Mouse (Mus musculus): Measurements from ENCODE around the gene Krtap19-3. TPM values are rescaled to one million over a fixed set of nuclear protein-coding genes. Genes with fewer than 3 reads are reported as not detected.

Gene Krtap19-3
- not detected for polyA plus RNA-seq (2017; shearing (Covaris generic))

- no peak for ATAC-seq
These were observed at the start of gene Krtap19-3 for GRCm38 (mm10) chr16:88877938-88878337. Krtap19-3 (minus strand) TSS chr16:88878038.

- ATAC-seq, result no peak
These were observed 18.5 kb upstream of the Krtap19-3 start, which contains the start of gene Krtap19-5 for GRCm38 (mm10) chr16:88896357-88896756. Krtap19-5 (minus strand) TSS chr16:88896457.

GRCm38 (mm10) chr16:88886870-88887269 is 9.0 kb upstream of the Krtap19-3 start:
- ATAC-seq, result no peak

GRCm38 (mm10) chr16:88884989-88885388 is 7.2 kb upstream of the Krtap19-3 start, which contains the start of gene Krtap19-4:
Krtap19-4 (minus strand) TSS chr16:88885089.
- no peak for ATAC-seq

GRCm38 (mm10) chr16:88874169-88874568 is 3.7 kb downstream of the Krtap19-3 start, which contains the start of gene Krtap19-2:
Krtap19-2 (minus strand) TSS chr16:88874269.
- no peak for ATAC-seq

GRCm38 (mm10) chr16:88869311-88869710 is 8.5 kb downstream of the Krtap19-3 start, which contains the start of gene Krtap19-1:
Krtap19-1 (minus strand) TSS chr16:88869411.
- no peak for ATAC-seq

- ATAC-seq, result no peak
These were observed 12.9 kb downstream of the Krtap19-3 start for GRCm38 (mm10) chr16:88864887-88865407.

- ATAC-seq, result no peak
These were observed 26.4 kb downstream of the Krtap19-3 start for GRCm38 (mm10) chr16:88851450-88851849.

GRCm38 (mm10) chr16:88848558-88848957 is 29.3 kb downstream of the Krtap19-3 start:
- ATAC-seq, result no peak

- ATAC-seq, result no peak
These were observed 30.5 kb downstream of the Krtap19-3 start for GRCm38 (mm10) chr16:88847363-88847762.

Other genes with a start within 250 kb of the Krtap19-3 start
- gene Krtap26-1, start 230.2 kb downstream of the Krtap19-3 start, polyA plus RNA-seq (2017; shearing (Covaris generic)), result not detected
- not detected for gene Krtap27-1, start 206.4 kb downstream of the Krtap19-3 start, polyA plus RNA-seq (2017; shearing (Covaris generic))
- not detected for gene 2310061N02Rik, start 170.1 kb downstream of the Krtap19-3 start, polyA plus RNA-seq (2017; shearing (Covaris generic))
- gene Krtap13-1, start 149.2 kb downstream of the Krtap19-3 start, polyA plus RNA-seq (2017; shearing (Covaris generic)), result not detected
- not detected for gene Krtap13, start 126.4 kb downstream of the Krtap19-3 start, polyA plus RNA-seq (2017; shearing (Covaris generic))
- gene 2310034C09Rik, start 119.2 kb downstream of the Krtap19-3 start, polyA plus RNA-seq (2017; shearing (Covaris generic)), result not detected
- not detected for gene 2310057N15Rik, start 103.8 kb downstream of the Krtap19-3 start, polyA plus RNA-seq (2017; shearing (Covaris generic))
- gene Gm5965, start 100.1 kb downstream of the Krtap19-3 start, polyA plus RNA-seq (2017; shearing (Covaris generic)), result not detected
- gene Gm20741, start 65.8 kb downstream of the Krtap19-3 start, polyA plus RNA-seq (2017; shearing (Covaris generic)), result not detected
- gene Krtap15, start 57.8 kb downstream of the Krtap19-3 start, polyA plus RNA-seq (2017; shearing (Covaris generic)), result not detected
- not detected for gene Krtap14, start 51.9 kb downstream of the Krtap19-3 start, polyA plus RNA-seq (2017; shearing (Covaris generic))
- gene Krtap19-1, start 8.6 kb downstream of the Krtap19-3 start, polyA plus RNA-seq (2017; shearing (Covaris generic)), result not detected
- gene Krtap19-2, start 3.8 kb downstream of the Krtap19-3 start, polyA plus RNA-seq (2017; shearing (Covaris generic)), result not detected
- not detected for gene Krtap19-4, start 7.1 kb upstream of the Krtap19-3 start, polyA plus RNA-seq (2017; shearing (Covaris generic))
- not detected for gene Krtap19-5, start 18.4 kb upstream of the Krtap19-3 start, polyA plus RNA-seq (2017; shearing (Covaris generic))
- not detected for gene Krtap19-9b, start 54.2 kb upstream of the Krtap19-3 start, polyA plus RNA-seq (2017; shearing (Covaris generic))
- not detected for gene Krtap16-3, start 84.8 kb upstream of the Krtap19-3 start, polyA plus RNA-seq (2017; shearing (Covaris generic))
- not detected for gene Krtap22-2, start 132.7 kb upstream of the Krtap19-3 start, polyA plus RNA-seq (2017; shearing (Covaris generic))
- not detected for gene Gm10229, start 137.2 kb upstream of the Krtap19-3 start, polyA plus RNA-seq (2017; shearing (Covaris generic))
- not detected for gene Krtap6-1, start 153.7 kb upstream of the Krtap19-3 start, polyA plus RNA-seq (2017; shearing (Covaris generic))
- gene Gm10228, start 163.4 kb upstream of the Krtap19-3 start, polyA plus RNA-seq (2017; shearing (Covaris generic)), result not detected
- not detected for gene Krtap6-5, start 169.8 kb upstream of the Krtap19-3 start, polyA plus RNA-seq (2017; shearing (Covaris generic))
- not detected for gene 1110025L11Rik, start 186.0 kb upstream of the Krtap19-3 start, polyA plus RNA-seq (2017; shearing (Covaris generic))
- gene Krtap6-3, start 206.0 kb upstream of the Krtap19-3 start, polyA plus RNA-seq (2017; shearing (Covaris generic)), result not detected

All from inflammation-experienced regulatory T-cells, adult 6 months (primary cell).